Mouse (Mus musculus): ENCODE data around the gene Igf2bp1. TPM values are rescaled to one million over a fixed set of nuclear protein-coding genes. Genes with fewer than 3 reads are reported as not detected.

Gene Igf2bp1
- polyA plus RNA-seq, 1 experiment from 2014 or later, result 78.7 TPM

- Histone ChIP-seq H3K9ac (replicated peaks; ENCODE audit: low read length) (no peak overlapping the region), H3K27me3 (ENCODE audit: control insufficient read depth, insufficient read depth, low read length) (no peaks in the 10 kb centered on the region), H3K27ac (replicated peaks; ENCODE audit: low read depth, low read length) (no peak overlapping the region), H3K4me2 (ENCODE audit: low read depth, low read length) (no peak overlapping the region), H3K36me3 (replicated peaks; ENCODE audit: control insufficient read depth, insufficient read depth, low read depth, low read length) (no peaks in the 10 kb centered on the region), H3K4me3 (ENCODE audit: low read depth, low read length) (no peak overlapping the region), H3K4me1 (ENCODE audit: control insufficient read depth, insufficient read depth, low read length) (no peaks in the 10 kb centered on the region), H3K9me3 (replicated peaks; ENCODE audit: control insufficient read depth, low read length) (no peaks in the 10 kb centered on the region)
- no peak for DNase-seq (ENCODE audit: low spot score)
- ATAC-seq (replicated peaks; ENCODE audit: insufficient number of reproducible peaks, low FRiP score, low TSS enrichment, low read depth), result no peak
- 84% methylated on average over 1 of the region's 1 CpGs for whole genome bisulfite sequencing
These were observed 32.8 kb upstream of the Igf2bp1 start for GRCm38 (mm10) chr11:96038560-96038959.

DNA sequence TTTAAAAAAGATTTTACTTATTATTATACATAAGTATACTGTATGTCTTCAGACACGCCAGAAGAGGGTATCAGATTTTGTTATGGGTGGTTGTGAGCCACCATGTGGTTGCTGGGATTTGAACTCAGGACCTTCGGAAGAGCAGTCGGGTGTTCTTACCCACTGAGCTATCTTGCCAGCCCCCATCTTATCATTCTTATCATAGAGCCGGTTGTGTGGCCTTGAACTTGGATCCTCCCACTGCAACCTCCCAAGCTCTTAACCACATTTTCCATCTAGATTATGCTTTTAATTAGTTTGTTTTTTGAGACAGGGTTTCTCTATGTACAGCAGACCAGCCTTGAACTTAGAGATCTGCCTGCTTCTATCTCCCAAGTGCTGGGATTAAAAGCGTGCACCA is 31.8 kb upstream of the Igf2bp1 start:
- no peaks in the 10 kb centered on the region for H3K36me3 ChIP-seq (replicated peaks; ENCODE audit: control insufficient read depth, insufficient read depth, low read depth, low read length)
- no peaks in the 10 kb centered on the region for H3K9me3 ChIP-seq (replicated peaks; ENCODE audit: control insufficient read depth, low read length)
- H3K4me3 ChIP-seq (ENCODE audit: low read depth, low read length), result no peak overlapping the region
- no peaks in the 10 kb centered on the region for H3K4me1 ChIP-seq (ENCODE audit: control insufficient read depth, insufficient read depth, low read length)
- WGBS, result 92% methylated on average over 5 of the region's 5 CpGs
- DNase-seq (ENCODE audit: low spot score), result no peak
- no peak for ATAC-seq (replicated peaks; ENCODE audit: insufficient number of reproducible peaks, low FRiP score, low TSS enrichment, low read depth)
- H3K9ac ChIP-seq (replicated peaks; ENCODE audit: low read length), result no peak overlapping the region
- no peak overlapping the region for H3K4me2 ChIP-seq (ENCODE audit: low read depth, low read length)
- no peak overlapping the region for H3K27ac ChIP-seq (replicated peaks; ENCODE audit: low read depth, low read length)
- H3K27me3 ChIP-seq (ENCODE audit: control insufficient read depth, insufficient read depth, low read length), result no peaks in the 10 kb centered on the region

- WGBS, result 13% methylated on average over 6 of the region's 6 CpGs
- H3K9ac ChIP-seq (replicated peaks; ENCODE audit: low read length), result peak overlapping the region; percentile 82
- no peak for ATAC-seq (replicated peaks; ENCODE audit: insufficient number of reproducible peaks, low FRiP score, low TSS enrichment, low read depth)
- H3K4me2 ChIP-seq (ENCODE audit: low read depth, low read length), result peak overlapping the region; percentile 77
- no peak for DNase-seq (ENCODE audit: low spot score)
- H3K27me3 ChIP-seq (ENCODE audit: control insufficient read depth, insufficient read depth, low read length), result no peaks in the 10 kb centered on the region
- no peaks in the 10 kb centered on the region for H3K9me3 ChIP-seq (replicated peaks; ENCODE audit: control insufficient read depth, low read length)
- no peaks in the 10 kb centered on the region for H3K4me1 ChIP-seq (ENCODE audit: control insufficient read depth, insufficient read depth, low read length)
- H3K4me3 ChIP-seq (ENCODE audit: low read depth, low read length), result peak overlapping the region; percentile 91
- 0 out of 2 replicates have a peak overlapping the region, but pooled peaks have one; percentile 13 for H3K27ac ChIP-seq (replicated peaks; ENCODE audit: low read depth, low read length)
- no peaks in the 10 kb centered on the region for H3K36me3 ChIP-seq (replicated peaks; ENCODE audit: control insufficient read depth, insufficient read depth, low read depth, low read length)
These were observed 29.4 kb upstream of the Igf2bp1 start for GRCm38 (mm10) chr11:96035133-96035532.

DNA sequence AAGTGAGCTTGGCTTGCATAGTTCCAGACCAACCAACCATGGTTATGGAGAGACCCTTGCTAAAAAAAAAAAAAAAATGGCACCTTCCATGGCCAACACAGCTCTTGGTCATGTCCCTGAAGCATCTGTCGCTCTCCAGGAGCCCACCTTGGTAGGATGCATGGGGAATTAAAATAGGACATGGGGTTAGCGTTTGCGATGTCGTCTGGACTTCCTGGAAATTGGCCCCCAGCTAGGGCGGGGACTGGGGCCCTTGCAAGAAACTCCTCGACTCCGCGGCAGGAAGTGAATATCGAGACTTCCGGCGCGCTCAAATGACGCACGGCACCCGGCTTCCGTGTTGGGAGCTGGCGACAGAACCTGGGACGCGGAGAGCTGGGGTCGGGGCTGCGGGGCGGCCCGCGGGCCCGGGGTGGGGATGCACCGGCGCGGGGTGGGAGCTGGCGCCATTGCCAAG is 28.9 kb upstream of the Igf2bp1 start, which contains the start of gene Snf8:
Gene Snf8 (plus strand): TSS at position 290 of the 457 bp plus-strand sequence.
- peak; percentile 96 for DNase-seq (ENCODE audit: low spot score)
- no peak; the same call in 1 of the 2 replicates for ATAC-seq (replicated peaks; ENCODE audit: insufficient number of reproducible peaks, low FRiP score, low TSS enrichment, low read depth)
- WGBS, result under 1% methylated on average over 29 of the region's 29 CpGs
- Histone ChIP-seq H3K4me2 (ENCODE audit: low read depth, low read length) (peak within 1 kb of the TSS; percentile 77), H3K9me3 (replicated peaks; ENCODE audit: control insufficient read depth, low read length) (no peaks in the 10 kb centered on the region), H3K4me3 (ENCODE audit: low read depth, low read length) (peak within 1 kb of the TSS; percentile 91), H3K36me3 (replicated peaks; ENCODE audit: control insufficient read depth, insufficient read depth, low read depth, low read length) (no peaks in the 10 kb centered on the region), H3K9ac (replicated peaks; ENCODE audit: low read length) (peak within 1 kb of the TSS; percentile 82), H3K27ac (replicated peaks; ENCODE audit: low read depth, low read length) (peak within 1 kb of the TSS; percentile 13; the same call in 1 of the 2 replicates), H3K27me3 (ENCODE audit: control insufficient read depth, insufficient read depth, low read length) (no peaks in the 10 kb centered on the region), H3K4me1 (ENCODE audit: control insufficient read depth, insufficient read depth, low read length) (no peaks in the 10 kb centered on the region)

GRCm38 (mm10) chr11:96034116-96034515 is 28.4 kb upstream of the Igf2bp1 start:
- DNase-seq (ENCODE audit: low spot score) (no peak), ATAC-seq (replicated peaks; ENCODE audit: insufficient number of reproducible peaks, low FRiP score, low TSS enrichment, low read depth) (no peak)
- Histone ChIP-seq H3K9me3 (replicated peaks; ENCODE audit: control insufficient read depth, low read length) (no peaks in the 10 kb centered on the region), H3K27ac (replicated peaks; ENCODE audit: low read depth, low read length) (no peak overlapping the region), H3K4me1 (ENCODE audit: control insufficient read depth, insufficient read depth, low read length) (no peaks in the 10 kb centered on the region), H3K4me2 (ENCODE audit: low read depth, low read length) (peak overlapping the region; percentile 77), H3K36me3 (replicated peaks; ENCODE audit: control insufficient read depth, insufficient read depth, low read depth, low read length) (no peaks in the 10 kb centered on the region), H3K9ac (replicated peaks; ENCODE audit: low read length) (no peak overlapping the region; the same call in 1 of the 2 replicates), H3K4me3 (ENCODE audit: low read depth, low read length) (peak overlapping the region; percentile 91), H3K27me3 (ENCODE audit: control insufficient read depth, insufficient read depth, low read length) (no peaks in the 10 kb centered on the region)
- WGBS, result 48% methylated on average over 8 of the region's 8 CpGs

DNA sequence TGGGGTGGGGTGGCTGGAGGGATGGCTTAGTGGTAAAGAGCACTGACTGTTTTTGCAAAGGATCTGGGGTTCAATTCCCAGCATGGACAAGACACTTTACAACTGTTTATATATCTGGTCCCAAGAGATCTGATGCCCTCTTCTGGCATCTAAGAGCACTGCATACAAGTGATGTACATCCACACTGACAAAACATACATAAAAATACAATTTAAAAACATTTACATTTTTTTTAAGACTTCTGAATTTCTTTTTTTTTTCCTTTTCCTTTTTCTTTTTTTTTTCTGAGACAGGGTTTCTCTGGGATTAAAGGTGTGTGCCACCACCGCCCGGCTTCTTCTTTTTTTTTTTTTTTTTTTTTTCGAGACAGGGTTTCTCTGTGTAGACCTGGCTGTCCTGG is 27.5 kb upstream of the Igf2bp1 start:
- no peak for ATAC-seq (replicated peaks; ENCODE audit: insufficient number of reproducible peaks, low FRiP score, low TSS enrichment, low read depth)
- Histone ChIP-seq H3K9me3 (replicated peaks; ENCODE audit: control insufficient read depth, low read length) (no peaks in the 10 kb centered on the region), H3K9ac (replicated peaks; ENCODE audit: low read length) (no peak overlapping the region), H3K27me3 (ENCODE audit: control insufficient read depth, insufficient read depth, low read length) (no peaks in the 10 kb centered on the region), H3K4me3 (ENCODE audit: low read depth, low read length) (no peak overlapping the region), H3K36me3 (replicated peaks; ENCODE audit: control insufficient read depth, insufficient read depth, low read depth, low read length) (no peaks in the 10 kb centered on the region), H3K4me1 (ENCODE audit: control insufficient read depth, insufficient read depth, low read length) (no peaks in the 10 kb centered on the region), H3K4me2 (ENCODE audit: low read depth, low read length) (no peak overlapping the region), H3K27ac (replicated peaks; ENCODE audit: low read depth, low read length) (no peak overlapping the region)
- peak; percentile 41 for DNase-seq (ENCODE audit: low spot score)
- 91% methylated on average over 3 of the region's 3 CpGs for whole genome bisulfite sequencing

GRCm38 (mm10) chr11:96031701-96032100 is 26.0 kb upstream of the Igf2bp1 start:
- no peak overlapping the region for H3K9ac ChIP-seq (replicated peaks; ENCODE audit: low read length)
- no peaks in the 10 kb centered on the region for H3K9me3 ChIP-seq (replicated peaks; ENCODE audit: control insufficient read depth, low read length)
- no peaks in the 10 kb centered on the region for H3K27me3 ChIP-seq (ENCODE audit: control insufficient read depth, insufficient read depth, low read length)
- H3K36me3 ChIP-seq (replicated peaks; ENCODE audit: control insufficient read depth, insufficient read depth, low read depth, low read length), result no peaks in the 10 kb centered on the region
- ATAC-seq (replicated peaks; ENCODE audit: insufficient number of reproducible peaks, low FRiP score, low TSS enrichment, low read depth), result no peak
- no peak for DNase-seq (ENCODE audit: low spot score)
- no peak overlapping the region for H3K4me2 ChIP-seq (ENCODE audit: low read depth, low read length)
- no peak overlapping the region for H3K27ac ChIP-seq (replicated peaks; ENCODE audit: low read depth, low read length)
- 84% methylated on average over 2 of the region's 2 CpGs for WGBS
- no peak overlapping the region for H3K4me3 ChIP-seq (ENCODE audit: low read depth, low read length)
- no peaks in the 10 kb centered on the region for H3K4me1 ChIP-seq (ENCODE audit: control insufficient read depth, insufficient read depth, low read length)

- H3K4me2 ChIP-seq (ENCODE audit: low read depth, low read length), result no peak overlapping the region
- no peaks in the 10 kb centered on the region for H3K36me3 ChIP-seq (replicated peaks; ENCODE audit: control insufficient read depth, insufficient read depth, low read depth, low read length)
- 95% methylated on average over 3 of the region's 3 CpGs for WGBS
- H3K4me3 ChIP-seq (ENCODE audit: low read depth, low read length), result no peak overlapping the region
- no peaks in the 10 kb centered on the region for H3K4me1 ChIP-seq (ENCODE audit: control insufficient read depth, insufficient read depth, low read length)
- no peaks in the 10 kb centered on the region for H3K27me3 ChIP-seq (ENCODE audit: control insufficient read depth, insufficient read depth, low read length)
- no peak overlapping the region for H3K27ac ChIP-seq (replicated peaks; ENCODE audit: low read depth, low read length)
- ATAC-seq (replicated peaks; ENCODE audit: insufficient number of reproducible peaks, low FRiP score, low TSS enrichment, low read depth) (no peak), DNase-seq (ENCODE audit: low spot score) (no peak)
- H3K9ac ChIP-seq (replicated peaks; ENCODE audit: low read length), result no peak overlapping the region
- H3K9me3 ChIP-seq (replicated peaks; ENCODE audit: control insufficient read depth, low read length), result no peaks in the 10 kb centered on the region
These were observed 24.8 kb upstream of the Igf2bp1 start for GRCm38 (mm10) chr11:96030571-96030970.
